Mouse (Mus musculus) kidney, adult 2 months (tissue): Measurements from ENCODE around the gene Smc4. TPM values are rescaled to one million over a fixed set of nuclear protein-coding genes. Genes with fewer than 3 reads are reported as not detected.

Source experiments
- DNase-seq: peaks from one replicate; pipeline ENCODE4 v3.0.0; 2021
- H3K27ac ChIP-seq: fragments of 200-500 bp; 2 replicates; pipeline ENCODE4 v1.5.1; 2012; ENCODE audit warnings: low read depth, low read length, control low read depth, inconsistent platforms; ENCODE audit not compliant: insufficient read depth
- H3K27me3 ChIP-seq: fragments of 200-500 bp; replicated peaks from 2 replicates; pipeline ENCODE4 v1.6.1; 2012; ENCODE audit warnings: mild to moderate bottlenecking, moderate library complexity, low read length, inconsistent platforms; ENCODE audit not compliant: control insufficient read depth, insufficient read depth
- H3K36me3 ChIP-seq: fragments of 200-500 bp; 2 replicates; pipeline ENCODE4 v1.6.1; 2012; ENCODE audit warnings: mild to moderate bottlenecking, moderate library complexity, low read length, inconsistent platforms; ENCODE audit not compliant: control insufficient read depth, insufficient read depth
- H3K4me1 ChIP-seq: fragments of 200-500 bp; 2 replicates; pipeline ENCODE4 v1.6.1; 2011; ENCODE audit warnings: low read length; ENCODE audit not compliant: control insufficient read depth, insufficient read depth
- H3K4me3 ChIP-seq: fragments of 200-500 bp; 2 replicates; pipeline ENCODE4 v1.5.1; 2011; ENCODE audit warnings: mild to moderate bottlenecking, low read depth, low read length, control low read depth; ENCODE audit not compliant: insufficient read depth
- CTCF ChIP-seq: fragments of 200-500 bp; conservative IDR thresholded peaks from 2 replicates; pipeline ENCODE4 v1.5.1; 2011; ENCODE audit warnings: low read depth, mild to moderate bottlenecking, control low read depth, low read length, moderate library complexity, mixed read lengths; ENCODE audit not compliant: insufficient read depth, insufficient read length
- POLR2A ChIP-seq: fragments of 200-500 bp; IDR thresholded peaks from one replicate; pipeline ENCODE4 v1.6.1; 2011; ENCODE audit warnings: low read depth, low read length, control low read depth
- WGBS: fragments of 180-500 bp; shearing (Covaris S2); methylation state at CpG from one replicate; pipeline ENCODE4 v1.1.7; 2018; 5-methylcytosine and 5-hydroxymethylcytosine counted together
- polyA plus RNA-seq: library from polyadenylated mRNA; depleted of rRNA; stranded (reverse); fragments of >200 nt; gene quantifications from 2 replicates; pipeline ENCODE4 v1.2.3, GENCODE M21; 2012; rRNA removed

The Smc4 gene
- polyA plus RNA-seq, 1 experiment: 3.0 TPM

DNA sequence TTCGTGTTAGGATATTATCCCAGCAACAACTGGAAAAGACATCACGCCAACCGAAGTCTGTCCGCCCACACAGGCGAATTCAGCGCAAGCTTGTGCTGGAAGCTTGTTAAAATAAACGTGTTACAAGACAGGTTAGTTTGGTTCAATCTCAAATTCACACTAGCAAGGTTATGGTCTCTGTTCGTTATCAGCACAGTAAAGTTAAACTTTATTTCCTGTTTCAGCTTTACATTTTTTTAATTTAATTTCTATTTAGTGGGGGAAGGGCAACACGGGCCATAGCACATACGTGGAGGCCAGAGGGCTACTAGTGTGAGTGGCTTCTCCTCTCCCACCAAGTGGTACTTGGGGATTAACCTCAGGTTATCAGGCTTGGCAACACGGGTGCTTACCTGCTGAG, 47.4 kb downstream of the Smc4 start:
- no peak for TF ChIP-seq POLR2A
- TF ChIP-seq CTCF: no peak
- Histone ChIP-seq H3K27ac (no peak overlapping the region), H3K27me3 (no peaks in the 10 kb centered on the region), H3K4me1 (no peaks in the 10 kb centered on the region), H3K36me3 (no peaks in the 10 kb centered on the region), H3K4me3 (no peak overlapping the region)
- WGBS: 85% methylated on average over 11 of the region's 11 CpGs
- no peak for DNase-seq

DNA sequence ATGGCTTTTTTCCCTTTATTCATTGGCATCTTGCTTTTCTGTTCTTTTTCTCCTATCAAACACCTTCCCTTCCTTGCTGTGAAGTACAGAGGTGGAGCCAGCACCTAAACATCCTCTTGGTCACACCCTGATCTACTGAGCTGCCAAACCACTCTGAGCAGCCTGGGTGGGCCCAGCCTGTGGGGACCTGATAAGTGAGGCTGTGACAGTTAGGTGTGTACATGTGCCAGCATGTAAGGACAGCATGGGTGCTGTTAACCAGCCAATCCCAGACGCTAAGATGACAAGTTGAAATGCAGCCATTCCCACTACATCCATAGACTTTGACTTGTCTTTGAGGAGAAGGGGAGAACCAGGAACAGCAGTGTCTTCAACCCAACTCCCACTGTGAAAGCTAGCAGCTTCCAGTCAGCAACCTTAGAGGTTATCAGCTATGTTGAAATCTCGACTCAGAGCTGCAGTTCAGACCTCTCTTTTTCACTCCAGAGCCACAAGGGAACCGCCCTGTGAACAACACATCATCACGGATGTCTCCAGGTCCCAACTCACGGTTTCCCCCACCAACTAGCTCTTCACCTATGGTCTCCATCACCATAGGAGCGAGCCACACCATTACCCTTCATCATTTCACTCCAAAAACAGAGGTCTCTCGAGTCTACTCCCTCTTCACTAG, 50.4 kb downstream of the Smc4 start:
- Histone ChIP-seq H3K27me3 (no peaks in the 10 kb centered on the region), H3K27ac (no peak overlapping the region), H3K4me3 (no peak overlapping the region), H3K36me3 (no peaks in the 10 kb centered on the region), H3K4me1 (no peaks in the 10 kb centered on the region)
- no peak for TF ChIP-seq CTCF
- no peak for TF ChIP-seq POLR2A
- 92% methylated on average over 7 of the region's 7 CpGs for WGBS
- no peak for DNase-seq

DNA sequence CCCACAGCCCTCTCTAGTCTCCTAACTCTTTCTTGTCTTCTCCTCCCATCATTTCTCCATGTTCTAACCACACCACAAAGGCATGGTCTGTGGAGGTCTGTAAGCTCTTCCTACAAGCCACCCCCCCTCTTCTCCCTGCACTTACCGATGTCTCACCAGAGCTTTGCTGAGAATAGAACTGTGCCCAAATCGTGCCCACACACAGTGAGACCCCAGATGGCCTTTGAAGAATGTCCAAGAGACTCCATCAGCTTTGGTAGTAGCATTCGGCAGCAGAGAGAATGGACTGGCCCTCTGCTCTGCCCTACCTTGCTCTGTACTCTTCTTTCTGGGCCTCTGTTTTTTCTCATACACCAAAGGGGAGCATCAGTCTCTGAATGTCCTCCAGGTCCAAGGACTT, 51.3 kb downstream of the Smc4 start:
- Histone ChIP-seq H3K4me1 (no peaks in the 10 kb centered on the region), H3K4me3 (no peak overlapping the region), H3K27ac (no peak overlapping the region), H3K27me3 (no peaks in the 10 kb centered on the region), H3K36me3 (no peaks in the 10 kb centered on the region)
- DNase-seq: no peak
- WGBS: 87% methylated on average over 3 of the region's 3 CpGs
- no peak for TF ChIP-seq CTCF
- no peak for TF ChIP-seq POLR2A

DNA sequence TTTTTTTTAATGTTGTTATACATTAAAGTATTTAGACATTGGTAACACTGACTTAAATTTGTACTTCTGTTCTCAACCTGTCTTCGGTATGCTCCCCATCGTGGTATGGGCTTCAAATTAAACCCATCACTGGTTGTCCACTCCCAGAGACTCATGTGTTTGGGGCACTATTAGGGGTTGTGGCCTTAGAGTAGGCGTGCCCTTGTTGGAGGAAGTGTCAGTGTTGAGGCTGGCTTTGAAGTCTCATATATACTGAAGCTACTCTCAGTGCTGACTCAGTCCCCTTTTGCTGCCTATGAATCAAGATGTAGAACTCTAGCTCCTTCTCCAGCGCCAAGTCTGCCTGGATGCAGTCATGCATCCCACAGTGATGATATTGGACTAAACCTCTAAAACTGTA, 56.1 kb downstream of the Smc4 start:
- Histone ChIP-seq H3K36me3 (no peaks in the 10 kb centered on the region), H3K4me3 (no peak overlapping the region), H3K27me3 (no peaks in the 10 kb centered on the region), H3K27ac (no peak overlapping the region), H3K4me1 (no peaks in the 10 kb centered on the region)
- TF ChIP-seq CTCF (no peak), POLR2A (no peak)
- no peak for DNase-seq
- 96% methylated on average over 4 of the region's 4 CpGs for WGBS

DNA sequence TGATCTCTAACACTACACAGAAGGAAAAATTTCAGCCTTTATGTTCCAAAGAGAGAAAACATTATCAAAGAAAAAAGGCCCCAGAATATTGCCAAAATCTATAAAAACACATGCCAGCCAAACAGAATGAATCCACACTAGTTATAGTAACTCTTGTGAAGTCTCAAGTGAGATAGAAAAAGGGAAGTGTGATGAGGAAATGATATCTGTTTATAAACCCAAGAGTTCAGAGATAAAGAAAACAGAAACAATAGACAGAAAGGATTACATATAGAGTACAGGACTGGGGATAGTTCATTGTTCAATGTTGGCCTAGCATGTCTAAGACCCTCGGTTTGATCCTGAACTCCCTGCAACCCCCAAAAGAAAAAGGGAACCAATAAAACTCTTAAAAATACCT, 58.2 kb downstream of the Smc4 start:
- WGBS: 83% methylated on average over 1 of the region's 1 CpGs
- H3K4me1 ChIP-seq: no peaks in the 10 kb centered on the region
- DNase-seq: no peak
- H3K27ac ChIP-seq: no peak overlapping the region
- TF ChIP-seq POLR2A (no peak), CTCF (no peak)
- H3K4me3 ChIP-seq: no peak overlapping the region
- H3K27me3 ChIP-seq: no peaks in the 10 kb centered on the region
- H3K36me3 ChIP-seq: no peaks in the 10 kb centered on the region

DNA sequence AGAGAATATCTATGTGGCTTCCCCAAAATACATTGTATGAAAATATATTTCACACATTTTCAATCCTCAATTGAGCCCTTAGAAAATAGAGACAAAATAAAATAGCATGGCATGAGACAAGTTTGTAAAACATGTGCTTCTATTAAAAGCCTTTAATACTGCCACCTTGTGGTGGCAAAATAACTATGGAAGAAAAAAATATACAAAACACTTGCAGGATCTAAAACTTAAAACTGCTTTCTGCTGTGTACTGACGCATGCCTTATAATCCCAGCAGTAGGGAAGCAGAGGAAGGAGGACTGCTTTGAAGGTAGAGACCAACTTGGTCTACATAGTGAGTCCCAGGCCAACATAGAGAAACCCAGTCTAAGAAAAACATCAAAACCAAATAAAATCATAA, 59.5 kb downstream of the Smc4 start:
- DNase-seq: peak; percentile 36
- WGBS: 15% methylated on average over 1 of the region's 1 CpGs
- TF ChIP-seq POLR2A (no peak), CTCF (no peak)
- Histone ChIP-seq H3K4me3 (no peak overlapping the region), H3K36me3 (no peaks in the 10 kb centered on the region), H3K4me1 (no peaks in the 10 kb centered on the region), H3K27me3 (no peaks in the 10 kb centered on the region), H3K27ac (no peak overlapping the region)

Other genes with a start within 250 kb of the Smc4 start
- gene 1110032F04Rik, start 135.2 kb upstream of the Smc4 start, polyA plus RNA-seq: 1.9 and 3.5 TPM in 2 replicates
- 3.8 and 4.2 TPM in 2 replicates for gene Ift80, start 168 bp upstream of the Smc4 start, polyA plus RNA-seq
- 0.34 and 0.42 TPM in 2 replicates for gene Trim59, start 40.0 kb downstream of the Smc4 start, polyA plus RNA-seq
- gene Kpna4, start 122.4 kb downstream of the Smc4 start, polyA plus RNA-seq: 8.6 and 11.3 TPM in 2 replicates
- gene Arl14, start 217.7 kb downstream of the Smc4 start, polyA plus RNA-seq: not detected in 2 replicates